Mouse (Mus musculus) liver, embryonic 12.5 days (tissue): ENCODE results near the gene Atp13a1. TPM values are rescaled to one million over a fixed set of nuclear protein-coding genes. Genes with fewer than 3 reads are reported as not detected.
A peak's percentile ranks its signal among the peaks of the same experiment; 100 is the strongest.

Experiments used
- ATAC-seq: fragments of 200-750 bp; cut with Nextera tagmentation; 2 replicates; pipeline ENCODE4 v1.8.0; 2017; ENCODE audit warnings: moderate number of reproducible peaks, mild to moderate bottlenecking, moderate library complexity
- H3K27ac ChIP-seq: fragments of 300-500 bp; sonication (generic); 2 replicates; pipeline ENCODE4 v1.5.1; 2016; ENCODE audit warnings: mild to moderate bottlenecking
- H3K27me3 ChIP-seq: fragments of 300-500 bp; sonication (generic); replicated peaks from 2 replicates; pipeline ENCODE4 v1.6.1; 2016; ENCODE audit warnings: mild to moderate bottlenecking, moderate library complexity
- H3K36me3 ChIP-seq: fragments of 300-500 bp; sonication (generic); 2 replicates; pipeline ENCODE4 v1.6.1; 2016; ENCODE audit warnings: mild to moderate bottlenecking, moderate library complexity
- H3K4me1 ChIP-seq: fragments of 300-500 bp; sonication (generic); 2 replicates; pipeline ENCODE4 v1.6.1; 2016
- H3K4me2 ChIP-seq: fragments of 300-500 bp; sonication (generic); 2 replicates; pipeline ENCODE4 v1.6.1; 2016; ENCODE audit warnings: mild to moderate bottlenecking, moderate library complexity
- H3K4me3 ChIP-seq: fragments of 300-500 bp; sonication (generic); 2 replicates; pipeline ENCODE4 v1.5.1; 2016; ENCODE audit warnings: mild to moderate bottlenecking, moderate library complexity
- H3K9ac ChIP-seq: fragments of 300-500 bp; sonication (generic); 2 replicates; pipeline ENCODE4 v1.6.1; 2016; ENCODE audit warnings: mild to moderate bottlenecking, moderate library complexity
- H3K9me3 ChIP-seq: fragments of 300-500 bp; sonication (generic); replicated peaks from 2 replicates; pipeline ENCODE4 v1.6.1; 2016; ENCODE audit warnings: mild to moderate bottlenecking, moderate library complexity
- WGBS: fragments of 180-500 bp; shearing (Covaris S2); methylation state at CpG from one replicate; pipeline ENCODE4 v1.1.7; 2016; ENCODE audit not compliant: insufficient replicate concordance; 5-methylcytosine and 5-hydroxymethylcytosine counted together
- polyA plus RNA-seq: library from polyadenylated mRNA; unstranded; fragments of >200 nt; fragmentation: Nextera tagmentation; extraction: Ambion mirVana; gene quantifications from 2 replicates; pipeline ENCODE4 v1.2.1, GENCODE M21; 2016

Gene Atp13a1
- polyA plus RNA-seq, 1 experiment from 2014 or later = 33.9 TPM

- Histone ChIP-seq H3K36me3 (peaks cover 30% of the 10 kb centered on the region), H3K9me3 (no peaks in the 10 kb centered on the region), H3K4me2 (peak overlapping the region; percentile 82), H3K27me3 (0 out of 2 replicates have a peak, but pooled peaks cover 4% of the 10 kb centered on the region), H3K4me1 (peaks cover 25% of the 10 kb centered on the region), H3K27ac (no peak overlapping the region), H3K9ac (peak overlapping the region; percentile 55), H3K4me3 (peak overlapping the region; percentile 58)
- ATAC-seq = peak; percentile 15; the same call in 1 of the 2 replicates
- WGBS = 0% methylated on average over 13 of the region's 22 CpGs
Measured at GRCm38 (mm10) chr8:69821971-69822385, 31.0 kb downstream of the Atp13a1 start.

DNA sequence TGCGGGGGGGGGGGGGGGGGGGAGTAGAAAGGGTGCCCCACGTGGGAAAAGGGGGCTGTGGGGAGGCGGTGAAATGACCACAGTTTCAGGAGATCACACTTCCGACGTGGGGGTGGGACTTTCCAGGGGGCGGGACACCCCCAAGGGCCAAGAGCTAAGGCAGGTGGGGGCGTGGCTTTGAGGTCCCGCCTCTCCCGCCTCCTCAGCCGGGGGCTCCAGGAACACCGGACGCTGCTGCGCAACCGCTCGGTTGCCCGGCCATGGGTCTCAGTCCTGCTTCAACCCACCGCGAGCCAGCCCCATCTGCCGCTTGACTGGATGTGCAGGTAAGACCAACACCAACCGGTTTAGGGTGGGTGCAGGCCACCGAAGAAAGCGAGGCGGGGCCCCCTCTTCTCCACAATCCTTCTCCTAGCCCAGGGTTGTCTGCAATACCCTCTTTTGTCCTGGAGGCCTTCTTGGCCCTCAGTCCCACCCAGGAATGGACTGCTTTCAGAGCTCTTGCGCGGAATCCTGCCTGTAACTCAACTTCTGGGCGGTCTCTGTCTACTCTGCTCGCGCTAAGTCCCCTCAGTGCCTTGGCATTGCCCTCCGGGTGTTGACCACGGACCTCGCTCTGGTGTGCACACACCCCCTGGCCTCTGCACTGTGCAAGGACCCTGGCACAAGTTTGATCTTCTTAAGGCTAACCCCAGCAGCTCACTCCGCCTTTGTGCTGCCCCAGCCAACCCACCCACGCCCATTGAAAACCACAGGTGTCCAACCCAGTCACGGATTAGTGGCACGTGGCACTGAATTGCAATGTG is 31.6 kb downstream of the Atp13a1 start, which contains the start of gene Lpar2:
TSS of gene Lpar2 (plus strand) at position 44 of the 806 bp plus-strand sequence.
- ATAC-seq = peak; percentile 56
- H3K4me2 ChIP-seq = peak within 1 kb of the TSS; percentile 82
- H3K27ac ChIP-seq = 0 out of 2 replicates have a peak within 1 kb of the TSS, but pooled peaks have one; percentile 27
- no peaks in the 10 kb centered on the region for H3K9me3 ChIP-seq
- H3K4me1 ChIP-seq = peaks cover 25% of the 10 kb centered on the region
- peak within 1 kb of the TSS; percentile 55 for H3K9ac ChIP-seq
- peak within 1 kb of the TSS; percentile 58 for H3K4me3 ChIP-seq
- H3K27me3 ChIP-seq = 0 out of 2 replicates have a peak, but pooled peaks cover 4% of the 10 kb centered on the region
- peaks cover 25% of the 10 kb centered on the region for H3K36me3 ChIP-seq
- WGBS = 5% methylated on average over 29 of the region's 35 CpGs

DNA sequence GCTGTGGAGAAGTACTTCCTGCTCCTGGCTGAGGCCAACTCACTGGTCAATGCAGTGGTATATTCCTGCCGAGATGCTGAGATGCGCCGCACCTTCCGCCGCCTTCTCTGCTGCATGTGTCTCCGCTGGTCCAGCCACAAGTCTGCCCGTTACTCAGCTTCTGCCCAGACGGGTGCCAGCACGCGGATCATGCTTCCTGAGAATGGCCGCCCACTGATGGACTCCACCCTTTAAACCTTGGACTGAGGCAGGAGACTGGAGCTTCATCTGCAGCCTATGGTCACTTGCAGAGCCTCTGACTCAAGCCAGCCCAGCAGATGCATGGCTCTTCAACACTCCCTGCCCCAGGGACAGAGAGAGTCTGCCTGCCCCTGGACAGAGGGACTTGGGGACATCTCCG is 35.4 kb downstream of the Atp13a1 start:
- no peaks in the 10 kb centered on the region for H3K27me3 ChIP-seq
- ATAC-seq = no peak
- no peak overlapping the region for H3K27ac ChIP-seq
- H3K9me3 ChIP-seq = no peaks in the 10 kb centered on the region
- H3K36me3 ChIP-seq = peaks cover 18% of the 10 kb centered on the region; the same call in 1 of the 2 replicates
- 87% methylated on average over 12 of the region's 12 CpGs for WGBS
- no peak overlapping the region for H3K4me3 ChIP-seq
- no peak overlapping the region for H3K4me2 ChIP-seq
- H3K9ac ChIP-seq = no peak overlapping the region
- peaks cover 26% of the 10 kb centered on the region for H3K4me1 ChIP-seq

DNA sequence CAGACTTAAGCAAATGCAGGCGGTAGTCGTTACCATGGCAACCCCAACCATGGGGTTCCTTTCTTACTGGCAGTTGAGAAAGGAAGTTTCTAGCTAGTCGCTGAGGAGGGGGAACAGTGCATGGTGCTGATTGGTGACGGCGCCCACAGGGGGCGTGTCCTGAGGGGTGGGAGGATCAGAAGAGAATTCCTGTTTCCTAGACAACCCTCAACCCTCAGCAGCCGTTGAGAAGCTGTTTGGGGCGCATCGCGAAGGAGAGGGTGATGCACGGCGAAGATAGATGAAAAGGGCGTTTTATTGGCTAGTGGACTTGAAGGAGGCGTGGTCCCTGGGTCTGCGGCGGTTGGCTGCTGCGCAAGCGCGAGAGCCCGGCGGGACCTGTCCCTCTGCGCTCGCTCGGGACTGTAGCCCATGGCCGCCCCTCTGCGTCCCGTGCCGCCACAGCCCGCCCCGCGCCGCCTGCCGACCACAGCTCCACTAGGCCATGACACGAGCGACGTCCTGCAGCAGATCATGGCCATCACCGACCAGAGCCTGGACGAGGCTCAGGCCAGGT is 41.4 kb downstream of the Atp13a1 start, which contains the start of gene Pbx4:
TSS of gene Pbx4 (plus strand) at position 194 of the 556 bp plus-strand sequence.
- peak; percentile 93 for ATAC-seq
- WGBS = 2% methylated on average over 38 of the region's 38 CpGs
- H3K27ac ChIP-seq = no peak within 1 kb of the TSS
- H3K4me2 ChIP-seq = peak within 1 kb of the TSS; percentile 90
- H3K27me3 ChIP-seq = peaks cover 3% of the 10 kb centered on the region; the same call in 1 of the 2 replicates
- H3K4me1 ChIP-seq = peaks cover 24% of the 10 kb centered on the region
- H3K9ac ChIP-seq = peak within 1 kb of the TSS; percentile 67
- H3K9me3 ChIP-seq = no peaks in the 10 kb centered on the region
- 0 out of 2 replicates have a peak, but pooled peaks cover 3% of the 10 kb centered on the region for H3K36me3 ChIP-seq
- peak within 1 kb of the TSS; percentile 64 for H3K4me3 ChIP-seq

- no peak for ATAC-seq
- H3K27ac ChIP-seq = no peak overlapping the region
- H3K4me1 ChIP-seq = peaks cover 15% of the 10 kb centered on the region
- peaks cover 3% of the 10 kb centered on the region; the same call in 1 of the 2 replicates for H3K27me3 ChIP-seq
- no peaks in the 10 kb centered on the region for H3K9me3 ChIP-seq
- H3K4me3 ChIP-seq = no peak overlapping the region
- no peak overlapping the region for H3K9ac ChIP-seq
- H3K36me3 ChIP-seq = no peaks in the 10 kb centered on the region
- H3K4me2 ChIP-seq = no peak overlapping the region
- 56% methylated on average over 8 of the region's 8 CpGs for WGBS
Measured at GRCm38 (mm10) chr8:69837057-69837682, 46.2 kb downstream of the Atp13a1 start.

- H3K27me3 ChIP-seq = no peaks in the 10 kb centered on the region
- no peak overlapping the region for H3K4me2 ChIP-seq
- H3K27ac ChIP-seq = no peak overlapping the region
- no peak overlapping the region for H3K9ac ChIP-seq
- H3K4me1 ChIP-seq = peaks cover 31% of the 10 kb centered on the region
- no peak for ATAC-seq
- 52% methylated on average over 3 of the region's 3 CpGs for WGBS
- no peak overlapping the region for H3K4me3 ChIP-seq
- no peaks in the 10 kb centered on the region for H3K9me3 ChIP-seq
- H3K36me3 ChIP-seq = no peaks in the 10 kb centered on the region
Measured at GRCm38 (mm10) chr8:69847167-69848065, 56.5 kb downstream of the Atp13a1 start.

DNA sequence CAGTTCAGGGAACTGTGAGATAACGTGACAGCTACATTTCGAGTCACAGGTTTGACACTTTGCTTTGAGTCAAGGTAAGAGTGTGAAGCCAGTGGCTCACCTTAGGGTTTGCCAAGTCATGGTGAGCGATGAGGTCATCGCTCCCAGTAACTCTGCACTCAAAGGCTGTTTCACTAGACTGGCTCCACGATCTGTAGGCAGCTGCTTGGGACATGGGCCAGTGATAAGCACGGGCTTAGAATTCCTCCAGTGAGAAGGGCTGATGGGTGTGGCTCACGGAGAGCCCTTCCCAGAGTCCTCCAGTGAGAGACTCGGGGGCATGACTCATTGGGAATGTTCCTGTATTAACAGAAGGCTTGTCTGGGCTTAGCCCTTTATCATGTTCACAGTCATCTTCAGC is 58.0 kb downstream of the Atp13a1 start:
- Histone ChIP-seq H3K36me3 (no peaks in the 10 kb centered on the region), H3K4me1 (peaks cover 31% of the 10 kb centered on the region), H3K9ac (no peak overlapping the region), H3K27me3 (no peaks in the 10 kb centered on the region), H3K4me2 (no peak overlapping the region), H3K4me3 (no peak overlapping the region), H3K9me3 (no peaks in the 10 kb centered on the region), H3K27ac (peak overlapping the region; percentile 13)
- WGBS = 54% methylated on average over 8 of the region's 8 CpGs
- ATAC-seq = peak; percentile 57

DNA sequence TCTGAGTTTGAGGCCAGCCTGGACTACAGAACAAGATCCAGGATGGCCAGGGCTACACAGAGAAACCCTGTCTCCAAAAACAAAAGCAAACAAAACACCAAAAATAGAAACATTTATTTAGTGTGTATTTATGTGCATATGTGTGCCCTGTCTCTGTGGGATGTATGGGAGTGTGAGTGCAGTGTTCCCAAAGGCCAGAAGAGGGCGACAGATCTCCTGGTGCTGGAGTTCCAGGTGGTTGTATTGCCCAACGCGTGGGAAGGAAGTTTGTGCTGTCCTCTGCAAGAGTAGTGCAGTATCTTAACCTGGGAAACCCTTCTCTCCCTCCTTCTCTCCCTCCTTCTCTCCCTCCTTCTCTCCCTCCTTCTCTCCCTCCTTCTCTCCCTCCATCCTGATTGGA is 58.9 kb downstream of the Atp13a1 start:
- Histone ChIP-seq H3K27ac (no peak overlapping the region), H3K4me1 (peaks cover 31% of the 10 kb centered on the region), H3K4me3 (no peak overlapping the region), H3K9ac (no peak overlapping the region), H3K4me2 (no peak overlapping the region), H3K9me3 (no peaks in the 10 kb centered on the region), H3K36me3 (no peaks in the 10 kb centered on the region), H3K27me3 (no peaks in the 10 kb centered on the region)
- no peak for ATAC-seq
- 50% methylated on average over 3 of the region's 3 CpGs for WGBS

DNA sequence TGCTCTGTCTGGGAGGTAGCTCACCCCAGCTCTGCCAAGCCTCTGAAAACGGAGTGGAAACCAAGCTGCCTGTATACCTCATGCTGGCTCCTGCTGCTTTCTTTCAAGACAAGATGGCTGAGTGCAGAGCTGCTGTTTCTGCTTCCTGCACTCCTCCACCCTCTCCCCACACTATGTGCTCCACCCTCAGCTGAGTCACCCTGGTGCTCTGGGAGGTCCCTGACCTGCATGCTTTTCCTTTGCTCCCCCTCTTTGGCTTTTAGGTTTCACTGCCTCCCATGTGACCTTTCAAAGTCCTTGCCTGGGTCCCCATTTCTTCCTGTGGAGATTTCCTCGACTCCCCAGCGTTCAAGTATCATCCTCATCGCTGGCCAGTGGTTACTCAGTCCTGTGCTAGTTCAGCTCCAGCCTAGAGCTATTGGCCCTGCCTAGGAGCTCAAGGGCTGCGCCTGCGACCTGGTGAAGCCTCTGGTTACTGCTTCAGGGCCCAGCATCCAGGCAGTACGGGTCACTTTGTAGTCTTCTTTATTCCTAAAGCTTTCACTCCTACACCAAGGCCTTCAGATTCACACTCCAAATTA is 60.1 kb downstream of the Atp13a1 start:
- no peaks in the 10 kb centered on the region for H3K9me3 ChIP-seq
- H3K4me2 ChIP-seq = peak overlapping the region; percentile 34

DNA sequence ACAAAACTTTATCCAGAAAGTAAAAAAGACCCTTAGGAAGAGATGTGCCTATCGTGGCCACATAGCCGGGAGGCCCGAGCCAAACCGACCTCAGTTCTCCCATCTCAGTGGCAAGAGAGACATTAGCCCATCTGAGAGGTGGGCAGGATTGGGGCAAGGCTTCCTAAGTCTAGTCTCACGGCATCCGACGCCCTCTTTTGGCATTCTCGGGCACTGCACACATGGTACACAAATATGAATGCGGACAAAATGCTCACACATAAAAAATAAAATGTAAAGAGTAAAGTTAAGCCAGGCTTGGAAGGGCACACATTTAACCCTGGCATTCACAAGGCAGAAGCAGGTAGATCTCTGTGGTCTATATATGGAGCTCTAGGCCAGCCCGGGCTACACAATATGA is 62.9 kb downstream of the Atp13a1 start:
- Histone ChIP-seq H3K4me1 (peaks cover 26% of the 10 kb centered on the region), H3K9me3 (no peaks in the 10 kb centered on the region), H3K27ac (no peak overlapping the region), H3K4me3 (no peak overlapping the region), H3K9ac (no peak overlapping the region), H3K36me3 (no peaks in the 10 kb centered on the region), H3K27me3 (no peaks in the 10 kb centered on the region), H3K4me2 (no peak overlapping the region)
- 79% methylated on average over 10 of the region's 10 CpGs for WGBS
- no peak for ATAC-seq

More for the DNA sequence above, 60.1 kb downstream of the Atp13a1 start:
- H3K36me3 ChIP-seq = no peaks in the 10 kb centered on the region
- H3K9ac ChIP-seq = no peak overlapping the region; the same call in 1 of the 2 replicates
- peak; percentile 87 for ATAC-seq
- H3K27me3 ChIP-seq = no peaks in the 10 kb centered on the region
- no peak overlapping the region for H3K4me3 ChIP-seq
- WGBS = 68% methylated on average over 7 of the region's 7 CpGs
- peaks cover 31% of the 10 kb centered on the region for H3K4me1 ChIP-seq
- peak overlapping the region; percentile 80 for H3K27ac ChIP-seq
